Mouse (Mus musculus): ENCODE results near the gene Prss46. TPM values are rescaled to one million over a fixed set of nuclear protein-coding genes. Genes with fewer than 3 reads are reported as not detected.

Gene Prss46
- not detected for polyA plus RNA-seq (2015; fragmentation: Illumina TruSeq; extraction: RNeasy Lipid Tissue Mini Kit (QIAGEN cat#74804); ENCODE audit: insufficient read depth, low replicate concordance)

GRCm38 (mm10) chr9:110844206-110844605, at the start of gene Prss46:
Gene Prss46, plus strand, starts transcription at chr9:110844506.

GRCm38 (mm10) chr9:110797866-110798265, 46.4 kb upstream of the Prss46 start, which contains the start of gene Prss42:
Gene Prss42, plus strand, starts transcription at chr9:110798166.

GRCm38 (mm10) chr9:110813789-110814188, 30.5 kb upstream of the Prss46 start, which contains the start of gene Prss44:
Gene Prss44, plus strand, starts transcription at chr9:110813994.

GRCm38 (mm10) chr9:110826390-110826789, 17.9 kb upstream of the Prss46 start, which contains the start of gene Prss43:
Gene Prss43, plus strand, starts transcription at chr9:110826690.

GRCm38 (mm10) chr9:110834411-110834810, 9.9 kb upstream of the Prss46 start, which contains the start of gene Prss45:
Gene Prss45, plus strand, starts transcription at chr9:110834588.

GRCm38 (mm10) chr9:110857781-110858472, 13.6 kb downstream of the Prss46 start, which contains the start of gene Prss50:
Gene Prss50, plus strand, starts transcription at chr9:110857967.

GRCm38 (mm10) chr9:110879191-110879920, 35.0 kb downstream of the Prss46 start, which contains the start of gene Als2cl:
Gene Als2cl, plus strand, starts transcription at chr9:110879870.

GRCm38 (mm10) chr9:110879998-110880561, 35.8 kb downstream of the Prss46 start, which contains the start of gene Tmie:
Gene Tmie, minus strand, starts transcription at chr9:110880113.

Other genes with a start within 250 kb of the Prss46 start
- 6.0 TPM for gene Nradd, start 220.1 kb upstream of the Prss46 start, polyA plus RNA-seq (2015; fragmentation: Illumina TruSeq; extraction: RNeasy Lipid Tissue Mini Kit (QIAGEN cat#74804); ENCODE audit: insufficient read depth, low replicate concordance)
- 16.4 TPM for gene Nbeal2, start 190.3 kb upstream of the Prss46 start, polyA plus RNA-seq (2015; fragmentation: Illumina TruSeq; extraction: RNeasy Lipid Tissue Mini Kit (QIAGEN cat#74804); ENCODE audit: insufficient read depth, low replicate concordance)
- 74.1 TPM for gene Ccdc12, start 188.0 kb upstream of the Prss46 start, polyA plus RNA-seq (2015; fragmentation: Illumina TruSeq; extraction: RNeasy Lipid Tissue Mini Kit (QIAGEN cat#74804); ENCODE audit: insufficient read depth, low replicate concordance)
- not detected for gene Myl3, start 102.6 kb upstream of the Prss46 start, polyA plus RNA-seq (2015; fragmentation: Illumina TruSeq; extraction: RNeasy Lipid Tissue Mini Kit (QIAGEN cat#74804); ENCODE audit: insufficient read depth, low replicate concordance)
- gene Pth1r, start 97.4 kb upstream of the Prss46 start, polyA plus RNA-seq (2015; fragmentation: Illumina TruSeq; extraction: RNeasy Lipid Tissue Mini Kit (QIAGEN cat#74804); ENCODE audit: insufficient read depth, low replicate concordance) = 1.9 TPM
- not detected for gene Prss42, start 46.3 kb upstream of the Prss46 start, polyA plus RNA-seq (2015; fragmentation: Illumina TruSeq; extraction: RNeasy Lipid Tissue Mini Kit (QIAGEN cat#74804); ENCODE audit: insufficient read depth, low replicate concordance)
- not detected for gene Prss44, start 30.5 kb upstream of the Prss46 start, polyA plus RNA-seq (2015; fragmentation: Illumina TruSeq; extraction: RNeasy Lipid Tissue Mini Kit (QIAGEN cat#74804); ENCODE audit: insufficient read depth, low replicate concordance)
- gene Prss43, start 17.8 kb upstream of the Prss46 start, polyA plus RNA-seq (2015; fragmentation: Illumina TruSeq; extraction: RNeasy Lipid Tissue Mini Kit (QIAGEN cat#74804); ENCODE audit: insufficient read depth, low replicate concordance) = not detected
- not detected for gene Prss45, start 9.9 kb upstream of the Prss46 start, polyA plus RNA-seq (2015; fragmentation: Illumina TruSeq; extraction: RNeasy Lipid Tissue Mini Kit (QIAGEN cat#74804); ENCODE audit: insufficient read depth, low replicate concordance)
- gene Prss50, start 13.5 kb downstream of the Prss46 start, polyA plus RNA-seq (2015; fragmentation: Illumina TruSeq; extraction: RNeasy Lipid Tissue Mini Kit (QIAGEN cat#74804); ENCODE audit: insufficient read depth, low replicate concordance) = not detected
- 31.4 TPM for gene Als2cl, start 35.4 kb downstream of the Prss46 start, polyA plus RNA-seq (2015; fragmentation: Illumina TruSeq; extraction: RNeasy Lipid Tissue Mini Kit (QIAGEN cat#74804); ENCODE audit: insufficient read depth, low replicate concordance)
- gene Tmie, start 35.6 kb downstream of the Prss46 start, polyA plus RNA-seq (2015; fragmentation: Illumina TruSeq; extraction: RNeasy Lipid Tissue Mini Kit (QIAGEN cat#74804); ENCODE audit: insufficient read depth, low replicate concordance) = 7.9 TPM
- gene Fam240a, start 72.4 kb downstream of the Prss46 start, polyA plus RNA-seq (2015; fragmentation: Illumina TruSeq; extraction: RNeasy Lipid Tissue Mini Kit (QIAGEN cat#74804); ENCODE audit: insufficient read depth, low replicate concordance) = 0.66 TPM
- 0.62 TPM for gene Tdgf1, start 101.7 kb downstream of the Prss46 start, polyA plus RNA-seq (2015; fragmentation: Illumina TruSeq; extraction: RNeasy Lipid Tissue Mini Kit (QIAGEN cat#74804); ENCODE audit: insufficient read depth, low replicate concordance)
- 0.08 TPM for gene Lrrc2, start 107.0 kb downstream of the Prss46 start, polyA plus RNA-seq (2015; fragmentation: Illumina TruSeq; extraction: RNeasy Lipid Tissue Mini Kit (QIAGEN cat#74804); ENCODE audit: insufficient read depth, low replicate concordance)
- 1.4 TPM for gene Rtp3, start 146.1 kb downstream of the Prss46 start, polyA plus RNA-seq (2015; fragmentation: Illumina TruSeq; extraction: RNeasy Lipid Tissue Mini Kit (QIAGEN cat#74804); ENCODE audit: insufficient read depth, low replicate concordance)
- gene Ltf, start 174.8 kb downstream of the Prss46 start, polyA plus RNA-seq (2015; fragmentation: Illumina TruSeq; extraction: RNeasy Lipid Tissue Mini Kit (QIAGEN cat#74804); ENCODE audit: insufficient read depth, low replicate concordance) = 6.9 TPM
- 7.0 TPM for gene Ccrl2, start 213.0 kb downstream of the Prss46 start, polyA plus RNA-seq (2015; fragmentation: Illumina TruSeq; extraction: RNeasy Lipid Tissue Mini Kit (QIAGEN cat#74804); ENCODE audit: insufficient read depth, low replicate concordance)